Mouse (Mus musculus) spleen, adult 2 months (tissue): Measurements from ENCODE around the gene E330021D16Rik.

ENCODE experiments used
- CTCF ChIP-seq: fragments of 200-500 bp; IDR thresholded peaks from 2 replicates; pipeline ENCODE4 v1.5.1; 2011; ENCODE audit warnings: mild to moderate bottlenecking, inconsistent platforms; ENCODE audit not compliant: insufficient read depth, insufficient read length, insufficient replicate concordance; ENCODE audit errors: extremely low read depth
- POLR2A ChIP-seq: fragments of 200-500 bp; IDR thresholded peaks from 2 replicates; pipeline ENCODE4 v1.6.1; 2011; ENCODE audit warnings: low read depth, low read length, inconsistent platforms

GRCm38 (mm10) chr6:136425956-136426355, 10.6 kb upstream of the E330021D16Rik start:
- TF ChIP-seq POLR2A (no peak), CTCF (no peak)
